Mouse (Mus musculus) frontal cortex, postnatal 36 days (tissue): ENCODE data around the gene Ralgapb.
A peak's percentile ranks its signal among the peaks of the same experiment; 100 is the strongest.

Source experiments
- DNase-seq, 2 experiments: peaks; one replicate each; pipeline ENCODE4 v3.0.0; 2022; ENCODE audit warnings: low spot score in 2 of 2

The Ralgapb gene

DNA sequence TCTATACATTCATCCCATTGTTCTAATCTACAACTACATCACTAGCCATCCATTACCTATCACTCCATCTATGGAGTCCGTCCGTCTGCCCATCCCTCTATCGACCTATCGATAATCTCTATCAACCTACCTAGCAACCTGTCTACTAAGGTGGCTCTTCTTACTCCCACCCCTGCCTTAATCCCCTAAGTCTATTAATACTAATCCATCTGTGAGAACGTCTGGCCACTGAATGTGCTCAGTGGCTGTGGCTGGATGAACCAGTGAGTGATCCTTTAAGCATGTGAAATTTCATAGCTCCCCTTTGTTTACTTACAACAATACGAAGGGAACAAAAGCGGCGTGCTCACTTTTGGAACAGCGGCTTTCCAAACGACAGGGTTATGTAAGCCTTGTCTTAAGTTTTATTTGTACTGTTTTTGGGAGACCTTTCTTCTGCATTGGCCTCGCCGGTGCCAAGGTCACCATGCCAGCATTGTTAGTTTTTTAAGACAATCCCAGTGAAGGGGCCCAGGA, 104.2 kb downstream of the Ralgapb start:
- DNase-seq: no peak

DNA sequence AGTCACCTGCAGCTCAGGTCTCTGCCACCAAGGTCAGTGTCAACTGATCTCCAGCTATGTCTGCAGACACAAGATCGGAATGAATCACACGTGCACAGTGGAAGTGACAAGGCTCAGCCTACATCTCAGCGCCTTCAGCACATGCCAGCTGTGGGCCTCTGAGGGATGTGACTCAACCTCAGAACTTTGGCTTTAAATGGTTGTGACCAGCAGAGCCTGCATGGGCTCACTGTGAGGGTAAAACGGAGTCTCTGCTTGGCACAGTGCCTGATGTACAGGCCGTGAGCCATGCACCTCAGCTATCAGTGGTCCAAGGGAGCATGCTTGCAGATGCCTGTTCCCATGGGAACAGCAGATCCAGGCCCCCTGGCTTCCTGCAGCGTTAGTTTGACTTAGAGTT, 108.9 kb downstream of the Ralgapb start:
- no peak for DNase-seq

DNA sequence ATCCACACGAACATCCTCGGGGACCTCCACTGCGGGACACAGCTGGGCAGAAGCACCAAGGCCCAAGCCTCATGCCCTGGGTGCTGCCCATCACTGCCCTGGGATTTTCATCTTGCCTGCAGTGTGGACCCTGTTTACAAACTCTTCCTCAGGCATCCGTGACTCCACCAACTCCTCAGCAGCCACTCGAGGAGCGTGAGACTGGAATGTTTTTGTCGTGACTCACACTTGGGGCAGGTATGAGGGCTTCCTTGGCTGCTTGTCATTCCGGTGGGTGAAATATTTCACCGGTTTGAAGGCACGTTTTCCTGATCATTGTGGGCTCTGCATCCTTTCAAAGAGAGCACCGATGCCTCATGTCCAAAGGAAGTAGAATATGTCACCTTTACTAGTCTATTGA, 109.4 kb downstream of the Ralgapb start:
- DNase-seq: no peak

DNA sequence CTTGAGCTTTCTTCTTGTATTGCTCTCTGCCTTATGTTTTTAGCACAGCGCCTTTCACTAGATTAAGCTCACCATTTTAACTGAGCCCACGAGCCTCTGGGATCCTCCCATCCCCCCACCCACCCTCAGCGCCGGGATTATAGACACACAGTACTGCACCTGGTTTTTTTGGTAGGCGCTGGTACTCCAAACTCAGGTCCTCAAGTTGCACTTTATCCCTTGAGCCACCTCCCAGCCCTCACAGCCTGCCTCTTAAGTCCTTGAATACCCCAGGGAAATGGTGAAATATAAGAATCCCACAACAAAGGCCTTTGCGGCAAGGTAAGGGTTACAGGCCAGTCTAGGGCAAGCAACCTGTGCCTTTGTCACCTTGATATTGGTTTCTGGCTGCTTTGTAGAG, 110.2 kb downstream of the Ralgapb start:
- DNase-seq: no peak

DNA sequence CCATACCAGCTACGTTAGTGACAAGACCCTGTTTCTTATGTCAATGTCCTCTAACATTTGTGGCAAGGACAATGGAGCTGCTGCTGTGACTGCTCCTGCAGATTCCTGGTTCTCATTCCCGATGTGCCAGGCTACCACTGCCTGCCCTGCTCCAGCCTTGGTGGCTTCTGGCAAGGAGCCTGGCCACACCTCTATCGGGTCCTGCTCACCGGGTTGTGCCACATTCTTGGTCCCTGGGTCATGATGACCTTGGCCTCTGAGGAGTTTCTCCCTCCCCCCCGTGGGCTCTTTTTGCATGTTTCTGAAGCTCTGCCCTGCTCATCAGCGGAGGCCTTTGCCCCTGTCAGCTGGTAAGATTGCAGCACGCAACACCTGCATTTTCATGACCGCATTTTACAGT, 113.4 kb downstream of the Ralgapb start:
- no peak for DNase-seq

DNA sequence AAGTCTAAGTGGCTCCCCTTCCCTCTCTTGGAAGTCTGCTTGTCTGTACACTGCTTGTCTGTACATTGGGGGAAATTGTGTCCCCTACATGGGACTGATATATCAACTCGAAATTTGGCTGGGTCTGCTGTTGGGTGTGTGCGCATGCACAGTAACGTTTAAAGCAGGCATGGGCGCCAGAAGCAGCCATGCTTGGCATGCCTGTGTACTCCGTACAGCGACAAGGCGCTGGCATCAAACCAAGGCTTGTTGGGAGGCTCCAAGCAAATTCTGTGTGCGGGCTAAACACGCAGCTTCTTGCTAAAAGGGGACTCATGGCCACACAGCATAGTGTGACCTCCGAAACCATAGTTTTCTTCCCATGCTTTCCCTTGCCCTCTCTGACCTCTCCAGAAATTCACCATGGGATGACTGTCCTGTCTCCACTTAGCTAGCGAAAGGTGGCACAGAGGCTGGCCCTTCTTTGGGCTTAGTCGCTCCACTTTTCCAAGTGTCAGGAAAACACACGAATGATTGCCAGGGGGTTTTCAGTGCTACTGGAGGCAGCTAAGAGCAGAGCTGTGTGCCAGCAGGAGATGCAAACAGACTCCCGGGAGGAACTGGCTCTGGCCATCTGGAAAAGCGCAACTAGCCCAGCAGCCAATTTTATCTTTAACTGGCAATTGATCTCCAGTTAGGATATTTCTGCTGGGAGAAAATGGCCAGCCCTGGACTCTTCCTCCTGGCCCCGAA, 114.6 kb downstream of the Ralgapb start:
- DNase-seq: no peak

DNA sequence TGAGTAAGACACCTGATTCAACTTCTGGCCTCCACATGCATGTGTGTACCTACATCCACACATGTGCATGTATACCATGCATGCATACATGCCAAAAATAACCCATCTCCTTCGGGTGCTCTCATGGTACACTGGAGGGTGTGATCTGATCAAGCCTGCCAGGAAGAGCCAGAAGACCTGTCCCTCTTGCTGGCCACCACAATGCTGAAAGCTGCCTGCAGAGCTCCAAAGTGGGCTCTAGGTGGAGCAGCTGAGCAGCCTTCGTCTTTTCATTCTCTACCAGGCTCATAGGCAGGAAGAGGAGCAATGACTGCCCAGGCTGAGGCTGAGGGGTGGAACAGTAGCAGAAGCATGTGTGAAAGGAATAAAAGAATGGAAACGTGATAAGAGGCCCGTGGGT, 124.4 kb downstream of the Ralgapb start:
- DNase-seq: peak; percentile 64

DNA sequence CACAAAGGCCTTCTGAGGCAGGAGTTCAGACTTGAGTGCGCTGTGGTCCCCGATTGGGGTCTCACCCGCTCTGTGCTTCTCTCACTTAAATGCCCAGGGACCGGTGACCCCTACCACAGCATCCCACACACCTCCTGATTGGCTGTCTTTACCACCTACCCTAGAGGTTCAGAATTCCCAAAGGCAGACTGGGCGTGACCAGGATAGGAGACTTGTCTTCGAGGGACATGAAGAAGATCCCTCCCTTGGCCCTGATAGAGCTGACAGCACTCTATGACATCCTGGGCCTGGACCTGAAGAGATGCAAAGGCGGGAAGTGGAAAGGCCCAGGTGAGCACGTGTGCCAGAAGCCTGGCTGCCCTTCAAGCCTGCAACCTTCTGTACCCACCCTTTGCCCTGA, 124.9 kb downstream of the Ralgapb start:
- no peak for DNase-seq

DNA sequence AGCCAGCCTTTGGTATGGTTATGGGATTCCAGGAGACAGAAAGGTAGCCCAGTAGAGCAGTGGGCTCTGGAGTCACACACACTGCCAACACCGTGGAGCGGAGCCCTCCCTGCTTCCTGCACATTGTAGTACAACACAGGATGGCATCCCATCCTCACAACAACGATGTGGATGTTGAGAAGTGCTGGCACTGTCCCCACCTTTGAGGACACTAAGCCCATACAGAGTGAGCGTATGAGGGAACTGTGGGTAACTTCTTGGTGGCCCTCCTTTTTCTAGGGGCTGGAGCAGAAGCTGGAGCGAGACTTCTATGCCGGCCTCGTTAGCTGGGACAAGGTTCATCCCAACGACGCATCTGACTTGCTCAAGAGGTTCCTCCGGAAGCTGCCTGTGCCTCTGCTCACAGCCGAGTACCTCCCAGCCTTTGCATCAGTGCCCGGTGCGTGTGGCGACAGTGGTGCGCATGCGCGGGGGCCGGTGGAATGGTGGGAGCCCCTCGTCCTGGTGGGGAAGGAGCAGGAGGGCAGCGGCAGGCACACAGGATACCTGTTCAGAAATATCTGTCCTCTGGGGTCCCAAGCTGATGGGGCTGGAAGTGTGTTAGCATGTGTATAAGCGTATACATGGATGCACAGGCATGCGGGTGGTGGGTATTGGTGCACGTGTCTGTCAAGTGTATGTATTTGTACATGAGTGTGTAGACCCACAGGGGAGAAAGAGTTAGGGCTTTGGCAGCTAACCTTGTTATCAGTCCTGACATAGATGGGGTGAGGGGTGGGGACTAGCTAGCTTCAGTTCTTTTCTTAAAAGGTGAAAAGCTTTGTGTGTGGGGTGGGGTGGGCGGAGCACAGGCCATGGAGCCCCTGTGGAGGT, 130.0 kb downstream of the Ralgapb start:
- no peak for DNase-seq

DNA sequence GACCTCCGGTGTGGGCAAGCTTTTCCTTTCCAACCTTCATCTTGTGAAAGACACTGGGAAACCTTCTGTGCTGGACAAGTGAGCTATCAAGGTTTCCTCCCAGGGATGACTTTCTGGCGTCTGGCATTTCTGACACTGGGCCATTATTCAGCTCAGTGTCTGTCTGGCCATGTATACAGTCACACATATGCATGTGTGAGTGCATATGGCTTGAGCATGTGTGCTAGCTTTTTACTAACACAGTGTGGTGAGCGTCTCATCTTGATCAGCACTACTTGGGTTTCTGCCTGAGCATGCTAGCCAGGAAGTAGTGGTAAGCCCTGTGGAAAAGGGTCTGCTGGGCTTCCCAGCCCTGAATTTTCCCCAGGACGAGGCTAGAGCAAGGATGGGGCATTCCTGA, 131.6 kb downstream of the Ralgapb start:
- DNase-seq: no peak

DNA sequence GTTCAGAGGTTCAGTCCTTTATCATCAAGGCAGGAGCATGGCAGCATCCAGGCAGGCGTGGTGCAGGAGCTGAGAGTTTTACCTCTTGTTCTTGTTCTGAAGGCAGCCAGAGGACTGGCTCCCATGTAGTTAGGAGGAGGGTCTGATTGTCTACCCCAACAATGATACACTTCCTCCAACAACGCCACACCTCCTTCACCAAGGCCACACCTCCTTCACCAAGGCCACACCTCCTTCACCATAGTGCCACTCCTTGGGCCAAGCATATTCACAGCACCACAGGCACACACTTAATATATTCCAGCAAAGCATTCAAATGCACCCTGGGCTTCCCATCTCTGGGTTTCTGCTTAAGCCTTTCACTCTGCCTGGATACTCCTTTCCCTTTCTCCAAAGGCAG, 135.6 kb downstream of the Ralgapb start:
- no peak for DNase-seq

DNA sequence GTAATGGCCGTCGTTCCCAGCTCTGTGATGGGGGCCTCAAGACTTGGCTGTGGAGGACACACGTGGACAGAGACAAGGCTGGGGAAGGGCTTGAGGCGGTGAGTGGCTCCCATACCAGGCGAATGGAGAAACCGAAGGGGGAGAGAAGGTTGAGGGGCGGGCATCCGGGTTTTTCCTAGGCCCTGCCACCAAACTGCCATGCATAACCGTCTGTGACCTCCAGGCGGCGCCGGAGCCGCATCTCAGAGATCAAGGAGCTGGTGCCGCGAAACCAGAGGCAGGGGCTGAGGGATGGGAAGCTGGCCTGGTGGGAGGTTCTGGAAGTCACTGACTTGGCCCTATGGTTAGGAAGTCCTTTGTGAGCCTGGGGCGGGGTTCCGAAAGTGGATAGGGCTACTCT, 137.1 kb downstream of the Ralgapb start:
- peak; percentile 72 to 83 for DNase-seq
